Mouse (Mus musculus) heart, postnatal 25 days (tissue): ENCODE measurements around the gene Zfp383. TPM values are rescaled to one million over a fixed set of nuclear protein-coding genes. Genes with fewer than 3 reads are reported as not detected.
A peak's percentile ranks its signal among the peaks of the same experiment; 100 is the strongest.
"Not testable (repeated sequence)": the region's sequence is repeated elsewhere in the genome, so short reads cannot be mapped to it uniquely, and the experiment has no call there.

Source experiments
- DNase-seq: peaks from one replicate; pipeline ENCODE4 v3.0.0; 2022; ENCODE audit warnings: low spot score
- intact Hi-C: fragments of 180-260 bp; cut with DNase I; formaldehyde crosslinking; loops from one replicate; pipeline ENCODE4 v1.15.1; 2025
- total RNA-seq, 2 experiments: library from RNA; stranded (reverse); gene quantifications; 2 replicates each; pipeline ENCODE4 v1.2.3; 2021

Gene Zfp383
- total RNA-seq: 1 to 10 TPM; 6.2 to 8.2 TPM

DNA sequence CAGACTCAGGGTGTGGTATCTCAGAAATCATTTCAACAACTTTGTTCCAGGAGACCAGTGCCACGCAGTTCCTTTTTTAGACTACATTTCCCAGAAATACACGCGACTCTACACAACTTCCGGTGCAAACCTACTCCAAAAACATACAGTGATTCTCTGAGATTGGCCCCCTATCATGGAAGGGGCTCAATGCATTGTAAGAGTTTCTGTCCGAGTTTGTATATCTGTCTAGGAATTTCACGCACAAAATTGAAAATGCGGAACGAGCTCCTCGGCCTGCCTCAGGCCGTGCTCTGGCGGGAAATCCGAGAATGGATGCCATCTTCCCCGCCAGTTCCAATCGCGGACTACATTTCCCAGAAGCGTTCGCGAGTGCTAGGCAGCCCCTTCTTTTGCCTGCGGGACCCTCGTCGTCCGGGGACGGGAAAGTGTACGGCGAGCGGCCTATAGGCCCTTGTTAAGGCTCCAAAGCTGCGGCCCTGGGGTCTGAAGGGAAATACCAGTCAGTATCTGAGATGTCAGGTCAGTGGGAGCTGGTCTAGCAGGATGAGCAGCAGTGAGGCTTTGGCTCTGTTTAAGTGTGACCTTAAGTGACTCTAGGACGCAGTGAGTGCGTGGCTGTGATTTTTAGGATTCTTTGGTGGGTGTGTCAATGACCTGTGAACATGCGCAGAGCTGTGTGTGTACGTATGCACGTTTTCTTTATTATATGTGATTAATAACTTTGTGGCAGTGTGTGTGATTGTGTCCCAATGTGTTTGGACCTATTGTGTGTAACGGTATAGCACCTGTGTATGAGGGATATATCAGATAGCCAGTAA, at the start of gene Zfp383:
TSS of gene Zfp383 (plus strand) at position 94 of the 821 bp plus-strand sequence.
- intact Hi-C loops: loop anchor here (2.0 to 5.0 kb wide), 3 partner anchors 74 to 144 kb away; partner anchors contain the start of genes Zfp14, Zfp568 and Zfp790
- peak; percentile 66 for DNase-seq

DNA sequence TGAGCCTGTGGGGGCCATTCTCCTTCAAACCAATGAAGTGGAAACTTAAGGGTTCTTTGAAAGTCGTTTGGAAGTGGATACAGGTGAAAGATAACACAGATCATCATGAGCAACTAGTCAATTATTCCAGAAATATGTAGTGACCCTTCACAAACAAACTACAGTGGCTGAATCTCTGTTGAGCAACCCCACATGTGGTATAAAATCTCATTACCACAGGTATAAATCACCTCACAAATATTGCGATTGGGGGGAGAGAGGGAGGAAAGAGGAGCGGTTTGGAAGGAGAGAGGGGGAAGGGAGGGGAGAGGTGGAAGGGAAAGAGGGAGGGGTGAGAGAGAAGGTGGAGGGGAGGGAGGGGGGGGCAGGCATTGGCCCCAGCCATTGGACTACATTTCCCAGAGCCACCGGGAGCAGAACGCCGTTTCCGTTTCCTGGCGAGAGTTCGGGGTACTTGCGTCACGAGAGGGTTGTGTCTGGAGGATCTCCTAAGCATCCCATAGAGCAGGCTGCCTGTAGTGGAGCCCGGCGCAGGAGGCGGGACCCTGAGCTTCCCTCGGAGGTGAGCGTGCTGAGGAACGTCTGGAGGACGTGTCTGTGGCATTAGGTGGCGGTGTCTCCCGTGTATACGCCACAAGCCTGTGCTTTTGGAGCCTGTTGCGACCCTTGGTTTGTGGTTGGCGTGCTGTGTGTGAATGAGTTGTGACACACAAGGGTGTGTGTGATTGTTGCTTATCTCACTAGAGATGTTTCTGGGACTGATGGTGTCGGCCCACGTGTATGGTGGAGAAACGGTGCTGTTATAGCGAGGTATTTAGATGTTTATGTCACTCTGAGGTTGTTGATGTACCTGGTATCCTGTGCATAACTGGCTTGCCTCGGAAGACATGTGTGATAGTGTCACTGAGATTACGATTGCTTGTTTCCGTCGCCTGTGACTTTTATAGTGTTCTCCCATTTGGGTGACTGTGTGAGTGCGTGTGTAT, 48.2 kb upstream of the Zfp383 start, which contains the start of gene Zfp420:
TSS of gene Zfp420 (plus strand) at position 448 of the 986 bp plus-strand sequence.
- intact Hi-C loops: loop anchor here (5.0 kb wide), 2 partner anchors 42 to 88 kb away; no protein-coding TSS in a partner anchor
- DNase-seq: peak; percentile 80

GRCm38 (mm10) chr7:29861660-29862059, 46.4 kb upstream of the Zfp383 start:
- intact Hi-C loops: loop anchor here (5.0 kb wide), 1 partner anchor 41 kb away; no protein-coding TSS in a partner anchor
- DNase-seq: no peak

- intact Hi-C loops: no loop called here
These were observed 33.8 kb upstream of the Zfp383 start for GRCm38 (mm10) chr7:29874256-29874655.

GRCm38 (mm10) chr7:29877561-29877960, 30.5 kb upstream of the Zfp383 start:
- DNase-seq, intact Hi-C loops: not testable (repeated sequence)

More at GRCm38 (mm10) chr7:29874256-29874655, 33.8 kb upstream of the Zfp383 start:
- DNase-seq: no peak

DNA sequence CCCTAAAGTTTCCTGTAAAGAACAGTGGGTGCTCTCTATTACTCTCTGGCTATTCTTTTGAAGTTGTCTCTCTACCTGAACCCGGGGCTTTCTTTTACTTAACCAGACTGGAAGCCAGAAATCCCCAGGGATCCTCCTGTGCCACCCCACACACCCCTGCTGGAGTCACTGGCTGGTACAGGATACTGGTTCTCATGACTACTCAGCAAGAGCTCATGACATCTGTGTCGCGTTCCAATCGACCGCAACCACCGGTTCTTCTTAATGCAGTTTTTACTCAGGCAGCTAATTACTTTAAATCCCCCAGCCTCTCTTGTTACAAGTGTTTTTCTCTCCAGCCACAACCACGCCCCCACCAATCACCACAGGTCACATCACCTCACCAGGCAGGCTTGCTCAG, 28.0 kb upstream of the Zfp383 start:
- no peak for DNase-seq
- intact Hi-C loops: no loop called here

DNA sequence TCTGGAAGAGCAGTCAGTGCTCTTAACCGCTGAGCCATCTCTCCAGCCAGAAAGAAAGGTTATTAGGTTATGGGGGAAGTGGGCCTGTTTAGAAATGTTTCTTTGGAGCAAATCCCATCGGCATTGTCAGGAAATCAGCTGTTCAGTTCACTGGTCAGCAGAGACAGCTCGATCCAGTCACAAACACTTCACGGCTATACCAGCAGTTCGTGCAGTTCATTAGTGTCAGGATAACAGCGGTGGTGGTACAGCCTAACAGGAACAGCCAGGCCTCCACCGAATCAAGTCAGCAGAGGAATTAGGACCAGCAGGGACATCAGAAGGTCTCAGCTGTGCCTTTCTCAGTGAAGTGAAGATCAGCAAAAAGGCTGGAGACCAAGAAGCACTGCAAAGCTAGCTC, 27.1 kb upstream of the Zfp383 start:
- DNase-seq: no peak
- intact Hi-C loops: no loop called here

- intact Hi-C loops: no loop called here
- DNase-seq: no peak
These were observed 17.5 kb upstream of the Zfp383 start for GRCm38 (mm10) chr7:29890501-29890900.

DNA sequence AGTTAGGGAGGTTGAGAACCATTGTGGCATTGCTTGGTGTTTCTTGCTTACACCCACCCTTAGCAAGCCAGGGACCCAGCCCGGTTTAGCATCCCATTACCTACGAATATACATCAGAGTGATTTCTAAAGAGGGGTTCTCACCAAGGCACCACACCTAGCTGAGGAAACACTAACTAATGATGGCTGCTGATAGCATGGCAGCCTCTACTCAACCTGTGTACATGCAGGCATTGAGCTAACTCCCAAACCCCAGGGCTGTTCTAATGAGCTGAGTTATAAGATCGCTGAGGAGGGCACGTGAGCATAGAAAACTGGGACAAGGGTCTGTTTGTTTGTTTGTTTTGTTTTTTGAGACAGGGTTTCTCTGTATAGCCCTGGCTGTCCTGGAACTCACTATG, 15.3 kb upstream of the Zfp383 start:
- no peak for DNase-seq
- intact Hi-C loops: no loop called here

GRCm38 (mm10) chr7:29898351-29898750, 9.7 kb upstream of the Zfp383 start:
- intact Hi-C loops: no loop called here
- DNase-seq: no peak

DNA sequence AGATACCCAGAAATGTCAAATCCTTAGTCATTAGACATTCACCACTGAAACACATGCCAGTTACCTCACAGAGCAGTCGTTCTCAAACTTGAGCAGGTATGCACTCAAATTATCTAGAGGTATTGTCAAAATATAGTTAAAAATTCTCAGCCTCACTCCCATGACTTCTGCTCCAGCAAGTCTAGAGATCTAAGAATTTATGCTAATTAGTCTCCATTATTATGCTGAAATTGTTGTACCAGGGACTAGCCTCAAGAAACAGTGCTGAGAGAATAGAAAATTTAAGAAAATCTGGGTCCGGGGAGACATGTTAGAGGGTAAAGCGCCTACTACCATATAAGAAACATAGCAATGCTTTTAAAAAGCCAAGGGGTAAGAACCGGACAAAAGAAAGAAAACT, 3.9 kb upstream of the Zfp383 start:
- intact Hi-C loops: loop anchor here (5.0 kb wide), 1 partner anchor 42 kb away; no protein-coding TSS in a partner anchor

DNA sequence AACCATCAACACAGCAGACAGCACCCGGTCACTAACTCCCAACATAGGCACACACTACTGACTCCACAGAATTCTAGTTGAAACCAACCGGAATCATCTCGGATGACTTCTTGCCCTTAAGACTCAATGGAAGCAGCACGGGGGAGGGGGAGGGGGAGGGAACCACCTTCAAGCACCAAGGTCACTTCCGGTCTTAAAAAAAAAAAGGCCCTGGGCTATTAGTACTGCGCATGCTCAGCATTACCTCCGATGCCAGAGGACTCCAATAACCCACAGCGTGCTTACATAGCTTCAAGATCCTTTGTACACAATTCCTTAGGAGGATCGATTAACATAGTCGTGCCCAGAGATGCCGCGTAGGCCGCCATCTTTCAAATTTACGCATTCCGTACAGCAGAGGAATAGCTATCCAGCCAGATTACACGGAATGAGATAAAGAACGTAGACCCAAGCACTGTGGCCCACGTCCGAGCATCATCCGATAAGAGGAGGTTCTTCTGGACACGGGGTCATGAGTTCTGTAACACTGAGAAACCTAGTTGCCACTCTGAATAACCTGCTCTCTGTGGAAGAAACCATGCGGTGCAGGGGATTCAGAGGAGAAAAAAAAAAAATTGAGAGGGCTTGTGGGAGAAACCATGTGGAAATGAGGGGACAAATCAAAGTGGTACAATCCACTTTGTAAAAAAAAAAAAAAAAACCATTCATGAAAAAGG, 1.9 kb upstream of the Zfp383 start, which contains the start of gene Zfp27:
TSS of gene Zfp27 (minus strand) at position 607 of the 716 bp plus-strand sequence.
- peak; percentile 38 for DNase-seq
- intact Hi-C loops: loop anchor here (5.0 kb wide), 2 partner anchors 89 to 146 kb away; partner anchors contain the start of genes Zfp14 and Zfp790

More for the DNA sequence above, 3.9 kb upstream of the Zfp383 start:
- DNase-seq: no peak

DNA sequence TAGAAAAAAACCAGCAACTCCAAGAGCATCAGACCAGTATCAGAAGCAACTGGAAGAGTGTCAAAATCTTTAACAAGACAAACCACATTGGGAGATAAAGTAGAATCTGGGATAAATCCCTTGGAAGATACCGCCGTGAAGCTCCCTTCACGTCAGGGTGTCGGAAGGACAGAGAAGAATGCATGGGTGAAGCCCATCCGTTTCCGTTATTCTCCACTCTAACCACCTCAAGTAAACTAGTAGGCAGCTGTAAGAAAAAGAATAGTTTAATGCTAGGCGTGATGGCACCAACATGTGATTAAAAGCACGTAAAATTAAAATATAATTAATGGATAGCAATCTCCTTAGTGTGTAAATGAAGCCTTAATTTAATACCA, 1.4 kb upstream of the Zfp383 start:
- intact Hi-C loops: loop anchor here (5.0 kb wide), 2 partner anchors 89 to 146 kb away; partner anchors contain the start of genes Zfp14 and Zfp790
- no peak for DNase-seq

GRCm38 (mm10) chr7:29907206-29907605, 817 bp upstream of the Zfp383 start:
- DNase-seq: no peak
- intact Hi-C loops: loop anchor here (5.0 kb wide), 2 partner anchors 90 to 145 kb away; partner anchors contain the start of genes Zfp14 and Zfp790

DNA sequence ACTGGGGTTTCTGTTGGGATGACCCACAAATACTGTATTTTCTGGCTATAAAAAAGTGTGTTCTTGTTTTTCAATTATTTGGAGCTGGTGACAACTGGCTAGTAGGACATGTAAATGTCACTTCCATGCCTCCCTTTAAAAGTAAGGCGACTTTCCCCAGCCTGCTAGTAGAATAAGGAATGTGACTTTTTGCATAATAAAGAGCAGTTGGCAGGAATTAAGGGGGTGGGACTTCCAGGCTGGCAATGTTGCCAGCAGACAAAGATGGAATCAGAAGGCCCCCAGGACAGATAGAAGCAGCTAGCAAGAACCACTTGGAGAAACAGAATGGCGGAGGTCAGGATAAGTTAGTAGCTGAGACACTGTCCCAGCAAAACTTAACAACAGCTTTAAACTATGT, 2.2 kb downstream of the Zfp383 start:
- DNase-seq: no peak
- intact Hi-C loops: loop anchor here (2.0 to 5.0 kb wide), 2 partner anchors 45 to 143 kb away; partner anchors contain the start of genes Zfp74 and Zfp84

- intact Hi-C loops: loop anchor here (5.0 kb wide), 1 partner anchor 145 kb away; the partner anchor contains the start of gene Zfp84
- DNase-seq: no peak
These were observed 4.1 kb downstream of the Zfp383 start for GRCm38 (mm10) chr7:29912172-29912571.

DNA sequence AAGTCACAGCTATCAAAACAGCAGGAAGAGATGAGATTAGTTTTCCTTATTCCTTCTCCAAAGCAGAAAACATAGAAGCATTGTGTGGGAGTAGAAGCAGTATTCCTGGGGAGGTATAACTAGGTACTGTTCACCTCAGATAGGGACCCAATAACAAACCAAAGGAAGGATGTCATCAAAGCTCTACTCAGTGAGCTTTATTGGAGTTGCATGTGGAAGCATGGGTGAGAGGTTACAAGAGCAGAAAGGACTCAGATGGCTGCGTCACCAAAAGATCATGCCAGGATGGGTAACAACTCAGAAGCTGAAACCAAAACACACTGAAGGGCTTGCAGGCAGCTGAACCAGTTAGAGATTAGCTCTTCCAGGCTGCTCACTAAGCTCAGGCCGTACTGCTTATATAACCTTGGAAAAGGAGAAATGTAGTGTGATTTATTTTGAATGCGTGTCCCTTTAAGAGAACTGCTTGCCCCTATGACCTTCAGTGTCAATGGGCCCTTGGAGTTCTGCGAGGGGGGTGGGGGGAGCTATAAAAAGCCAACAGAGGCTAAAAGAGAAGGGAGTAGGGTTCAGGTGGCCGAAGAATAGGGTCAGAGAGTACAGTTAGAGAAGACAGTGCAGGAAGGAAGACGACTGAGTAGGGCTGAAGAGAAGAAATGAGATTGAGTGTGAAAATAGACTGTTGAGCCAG, 9.5 kb downstream of the Zfp383 start:
- no peak for DNase-seq
- intact Hi-C loops: no loop called here

GRCm38 (mm10) chr7:29918062-29918453, 10.0 kb downstream of the Zfp383 start:
- DNase-seq: no peak
- intact Hi-C loops: no loop called here
